Mouse (Mus musculus) forebrain, embryonic 14.5 days (tissue): ENCODE data around the gene Chaf1a. TPM values are rescaled to one million over a fixed set of nuclear protein-coding genes. Genes with fewer than 3 reads are reported as not detected.
"Not testable (repeated sequence)": the region's sequence is repeated elsewhere in the genome, so short reads cannot be mapped to it uniquely, and the experiment has no call there.

ENCODE experiments used
- ATAC-seq: fragments of 200-750 bp; cut with Nextera tagmentation; 2 replicates; pipeline ENCODE4 v1.8.0; 2017; ENCODE audit warnings: mild to moderate bottlenecking, moderate library complexity
- DNase-seq: peaks from one replicate; pipeline ENCODE4 v3.0.0-alpha.2; 2015; ENCODE audit warnings: low spot score
- H3K27ac ChIP-seq: fragments of 300-500 bp; sonication (generic); 2 replicates; pipeline ENCODE4 v1.5.1; 2014; ENCODE audit warnings: low read depth, mild to moderate bottlenecking, control low read depth, low read length, moderate library complexity
- H3K27me3 ChIP-seq: fragments of 300-500 bp; sonication (generic); replicated peaks from 2 replicates; pipeline ENCODE4 v1.6.1; 2014; ENCODE audit warnings: low read length, control low read depth, mixed read lengths; ENCODE audit not compliant: control insufficient read depth, insufficient read depth
- H3K36me3 ChIP-seq: fragments of 300-500 bp; sonication (generic); 2 replicates; pipeline ENCODE4 v1.6.1; 2014; ENCODE audit warnings: low read length, control low read depth; ENCODE audit not compliant: control insufficient read depth, insufficient read depth
- H3K4me1 ChIP-seq: fragments of 300-500 bp; sonication (generic); 2 replicates; pipeline ENCODE4 v1.6.1; 2014; ENCODE audit warnings: antibody characterized with exemption, low read length, control low read depth; ENCODE audit not compliant: control insufficient read depth, insufficient read depth
- H3K4me2 ChIP-seq: fragments of 300-500 bp; sonication (generic); 2 replicates; pipeline ENCODE4 v1.6.1; 2014; ENCODE audit warnings: mild to moderate bottlenecking, control low read depth, low read length
- H3K4me3 ChIP-seq: fragments of 300-500 bp; sonication (generic); 2 replicates; pipeline ENCODE4 v1.5.1; 2014; ENCODE audit warnings: low read depth, low read length, control low read depth
- H3K9ac ChIP-seq: fragments of 300-500 bp; sonication (generic); 2 replicates; pipeline ENCODE4 v1.6.1; 2014; ENCODE audit warnings: mild to moderate bottlenecking, low read length, control low read depth, moderate library complexity
- H3K9me3 ChIP-seq: fragments of 300-500 bp; sonication (generic); replicated peaks from 2 replicates; pipeline ENCODE4 v1.6.1; 2016; ENCODE audit warnings: low read length, control low read depth, mixed read lengths; ENCODE audit not compliant: control insufficient read depth
- WGBS: fragments of 180-500 bp; shearing (Covaris S2); extraction: QIAGEN DNeasy Blood & Tissue Kit; methylation state at CpG from one replicate; pipeline ENCODE4 v1.1.7; 2014; 5-methylcytosine and 5-hydroxymethylcytosine counted together
- polyA plus RNA-seq: library from polyadenylated mRNA; unstranded; fragments of >200 nt; fragmentation: Nextera tagmentation; extraction: Ambion mirVana; gene quantifications from 2 replicates; pipeline ENCODE4 v1.2.1, GENCODE M21; 2014

Chaf1a gene
- polyA plus RNA-seq, 1 experiment from 2014 or later = 6.9 TPM

- Histone ChIP-seq H3K9ac (no peak overlapping the region), H3K27ac (no peak overlapping the region), H3K36me3 (peaks cover 11% of the 10 kb centered on the region), H3K4me3 (peak overlapping the region; percentile 75; the same call in 1 of the 2 replicates), H3K27me3 (no peaks in the 10 kb centered on the region), H3K4me2 (peak overlapping the region; percentile 54; the same call in 1 of the 2 replicates), H3K4me1 (peaks cover 13% of the 10 kb centered on the region), H3K9me3 (no peaks in the 10 kb centered on the region)
- ATAC-seq (no peak), DNase-seq (no peak)
- WGBS = 79% methylated on average over 4 of the region's 4 CpGs
Observed at GRCm38 (mm10) chr17:56039345-56039744, 894 bp upstream of the Chaf1a start.

GRCm38 (mm10) chr17:56040857-56041163, 571 bp downstream of the Chaf1a start:
- Histone ChIP-seq H3K4me2 (peak overlapping the region; percentile 88), H3K9me3 (no peaks in the 10 kb centered on the region), H3K9ac (peak overlapping the region; percentile 72), H3K36me3 (peaks cover 18% of the 10 kb centered on the region), H3K4me3 (peak overlapping the region; percentile 75), H3K27me3 (no peaks in the 10 kb centered on the region), H3K27ac (0 out of 2 replicates have a peak overlapping the region, but pooled peaks have one; percentile 54), H3K4me1 (peaks cover 5% of the 10 kb centered on the region)
- no peak for ATAC-seq
- under 1% methylated on average over 12 of the region's 12 CpGs for WGBS
- no peak for DNase-seq

GRCm38 (mm10) chr17:56051369-56051768, 11.1 kb downstream of the Chaf1a start:
- Histone ChIP-seq H3K9me3 (no peaks in the 10 kb centered on the region), H3K9ac (no peak overlapping the region), H3K27me3 (no peaks in the 10 kb centered on the region), H3K4me2 (no peak overlapping the region), H3K4me3 (no peak overlapping the region), H3K36me3 (peaks cover 52% of the 10 kb centered on the region), H3K27ac (no peak overlapping the region), H3K4me1 (no peaks in the 10 kb centered on the region)
- ATAC-seq (no peak), DNase-seq (no peak)
- WGBS = 91% methylated on average over 5 of the region's 5 CpGs

GRCm38 (mm10) chr17:56054938-56055337, 14.7 kb downstream of the Chaf1a start:
- no peaks in the 10 kb centered on the region for H3K27me3 ChIP-seq
- DNase-seq = no peak
- peaks cover 52% of the 10 kb centered on the region for H3K36me3 ChIP-seq
- no peak overlapping the region for H3K4me2 ChIP-seq
- ATAC-seq = no peak
- no peaks in the 10 kb centered on the region for H3K4me1 ChIP-seq
- no peak overlapping the region for H3K4me3 ChIP-seq
- no peak overlapping the region for H3K27ac ChIP-seq
- H3K9me3 ChIP-seq = no peaks in the 10 kb centered on the region
- no peak overlapping the region for H3K9ac ChIP-seq

GRCm38 (mm10) chr17:56055945-56056678, 15.9 kb downstream of the Chaf1a start:
- H3K27me3 ChIP-seq = no peaks in the 10 kb centered on the region
- no peak overlapping the region for H3K4me3 ChIP-seq
- no peak overlapping the region for H3K4me2 ChIP-seq
- no peaks in the 10 kb centered on the region for H3K4me1 ChIP-seq
- H3K36me3 ChIP-seq = peaks cover 55% of the 10 kb centered on the region
- DNase-seq (no peak), ATAC-seq (no peak)
- no peak overlapping the region for H3K9ac ChIP-seq
- no peak overlapping the region for H3K27ac ChIP-seq
- H3K9me3 ChIP-seq = no peaks in the 10 kb centered on the region
- 67% methylated on average over 4 of the region's 4 CpGs for WGBS

- Histone ChIP-seq H3K4me3 (no peak overlapping the region), H3K36me3 (peaks cover 59% of the 10 kb centered on the region)
- ATAC-seq = no peak
Observed at GRCm38 (mm10) chr17:56057381-56058120, 17.3 kb downstream of the Chaf1a start.

GRCm38 (mm10) chr17:56062081-56062480, 21.8 kb downstream of the Chaf1a start:
- 92% methylated on average over 7 of the region's 7 CpGs for WGBS
- no peak overlapping the region for H3K4me2 ChIP-seq
- no peaks in the 10 kb centered on the region for H3K4me1 ChIP-seq
- ATAC-seq (no peak), DNase-seq (no peak)
- H3K27me3 ChIP-seq = no peaks in the 10 kb centered on the region
- no peak overlapping the region for H3K9ac ChIP-seq
- no peaks in the 10 kb centered on the region for H3K9me3 ChIP-seq
- peaks cover 91% of the 10 kb centered on the region for H3K36me3 ChIP-seq
- no peak overlapping the region for H3K4me3 ChIP-seq
- H3K27ac ChIP-seq = no peak overlapping the region

More at GRCm38 (mm10) chr17:56057381-56058120, 17.3 kb downstream of the Chaf1a start:
- no peak overlapping the region for H3K27ac ChIP-seq
- H3K27me3 ChIP-seq = no peaks in the 10 kb centered on the region
- H3K4me2 ChIP-seq = no peak overlapping the region
- DNase-seq = no peak
- WGBS = 86% methylated on average over 11 of the region's 11 CpGs
- no peak overlapping the region for H3K9ac ChIP-seq
- H3K9me3 ChIP-seq = no peaks in the 10 kb centered on the region
- H3K4me1 ChIP-seq = no peaks in the 10 kb centered on the region

- H3K27me3 ChIP-seq, H3K9ac ChIP-seq, H3K4me3 ChIP-seq, DNase-seq, H3K4me2 ChIP-seq, ATAC-seq, H3K4me1 ChIP-seq, H3K9me3 ChIP-seq, H3K27ac ChIP-seq: not testable (repeated sequence)
- peaks cover 95% of the 10 kb centered on the region for H3K36me3 ChIP-seq
- WGBS = 84% methylated on average over 6 of the region's 6 CpGs
Observed at GRCm38 (mm10) chr17:56065715-56066114, 25.5 kb downstream of the Chaf1a start.

GRCm38 (mm10) chr17:56066451-56066850, 26.2 kb downstream of the Chaf1a start:
- H3K27ac ChIP-seq = no peak overlapping the region
- DNase-seq (no peak), ATAC-seq (no peak)
- no peak overlapping the region for H3K4me2 ChIP-seq
- H3K4me1 ChIP-seq = no peaks in the 10 kb centered on the region
- H3K27me3 ChIP-seq = no peaks in the 10 kb centered on the region
- no peak overlapping the region for H3K4me3 ChIP-seq
- peaks cover 96% of the 10 kb centered on the region for H3K36me3 ChIP-seq
- H3K9ac ChIP-seq = no peak overlapping the region
- H3K9me3 ChIP-seq = no peaks in the 10 kb centered on the region
